Mouse (Mus musculus): ENCODE measurements around the gene Plekho1. TPM values are rescaled to one million over a fixed set of nuclear protein-coding genes. Genes with fewer than 3 reads are reported as not detected.

The Plekho1 gene
- total and polyA plus RNA-seq, 3 experiments: 65.4 to 82.8 (median 67.5) TPM

DNA sequence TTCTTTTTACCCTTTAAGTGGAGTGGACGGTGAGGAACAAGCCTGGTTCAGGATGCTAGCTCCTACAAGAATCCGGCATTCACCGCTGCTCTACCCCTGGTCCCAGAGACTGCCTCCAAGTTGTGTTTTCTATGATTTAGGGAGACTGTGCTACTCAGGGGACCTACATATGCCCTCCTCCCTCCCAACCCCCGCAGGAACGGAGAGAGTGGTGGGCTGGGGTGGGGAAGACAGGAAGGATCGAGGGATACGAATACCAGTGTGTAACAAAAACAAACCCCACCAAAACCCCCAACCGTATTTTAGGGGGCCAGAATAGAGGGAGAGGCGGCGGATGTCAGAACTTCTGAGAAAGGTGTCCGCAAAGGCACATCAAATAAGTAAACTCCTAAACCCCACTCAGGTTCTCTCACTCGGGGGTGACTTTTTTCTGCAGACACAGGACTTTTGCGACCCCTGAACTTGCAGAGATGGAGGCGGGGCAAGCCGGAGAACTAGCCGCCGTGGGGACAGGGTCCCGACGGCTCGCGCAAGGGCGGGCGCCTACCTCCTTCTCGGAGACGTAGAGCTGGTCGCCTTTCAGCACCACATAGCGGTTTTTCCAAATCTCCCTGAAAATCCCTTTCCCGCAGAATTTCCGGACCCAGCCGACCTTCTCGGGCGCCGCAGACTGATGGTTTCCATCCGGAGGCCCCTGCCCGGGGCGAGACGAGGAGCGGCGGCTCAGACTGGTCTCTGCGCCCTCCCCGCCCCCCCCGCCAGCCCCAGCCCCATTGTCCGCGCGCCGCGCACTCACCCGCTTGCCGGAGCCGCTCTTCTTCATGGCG, 613 bp downstream of the Plekho1 start:
- H3K79me2 ChIP-seq (replicated peaks; ENCODE audit: control insufficient read depth, insufficient read depth, low read length): no peaks in the 10 kb centered on the region
- H3K36me3 ChIP-seq (ENCODE audit: control insufficient read depth, insufficient read depth, low read length): peaks cover 10% of the 10 kb centered on the region
- no peaks in the 10 kb centered on the region for H3K27me3 ChIP-seq (ENCODE audit: control insufficient read depth, insufficient read depth, low read length)
- 2% methylated on average over 49 of the region's 51 CpGs for WGBS
- H3K9ac ChIP-seq (ENCODE audit: low read depth, low read length): peak overlapping the region; percentile 87
- TF ChIP-seq CTCF (IDR thresholded peaks at IDR 0.05): no peak
- no peak for TF ChIP-seq EP300 (IDR thresholded peaks at IDR 0.05; ENCODE audit: insufficient read depth, low read depth, low read length)
- TF ChIP-seq POLR2A (IDR thresholded peaks at IDR 0.05; ENCODE audit: insufficient read depth, low read depth, low read length): no peak
- intact Hi-C loops (cut with DNase I): loop anchor here (2.0 to 10.0 kb wide), 2 partner anchors 102 to 560 kb away; partner anchors contain the start of genes Aph1a, BC028528 and Txnip
- peak overlapping the region; percentile 67 for H3K4me3 ChIP-seq
- peaks cover 20% of the 10 kb centered on the region for H3K4me1 ChIP-seq (ENCODE audit: control insufficient read depth, insufficient read depth, low read length)
- DNase-seq: peak; percentile 68 to 74
- peak overlapping the region; percentile 90 for H3K27ac ChIP-seq

DNA sequence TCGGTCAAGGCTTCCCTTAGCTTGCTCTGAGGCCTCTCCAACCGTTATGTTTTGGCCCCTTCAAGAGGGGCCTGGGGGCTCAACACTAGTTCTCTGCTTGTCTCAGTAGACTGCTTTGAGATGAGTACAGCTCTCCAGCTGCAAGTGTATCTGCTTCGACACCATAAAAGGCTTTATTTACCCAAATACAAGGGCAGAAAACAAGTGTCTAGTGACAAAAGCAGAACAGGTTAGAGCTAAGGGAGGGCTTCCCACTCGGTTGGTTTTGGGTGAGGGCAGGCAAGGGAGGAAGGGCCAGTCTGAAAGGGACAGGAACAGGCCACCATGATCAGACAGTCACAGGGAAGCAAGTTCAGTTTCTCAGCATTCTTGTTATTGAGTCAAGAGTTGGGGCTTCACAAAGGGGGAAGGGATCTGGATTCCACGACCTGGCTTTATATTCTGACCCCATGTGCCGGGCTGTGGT, 1.4 kb downstream of the Plekho1 start:
- peaks cover 22% of the 10 kb centered on the region for H3K4me1 ChIP-seq (ENCODE audit: control insufficient read depth, insufficient read depth, low read length)
- intact Hi-C loops (cut with DNase I): loop anchor here (2.0 to 10.0 kb wide), 2 partner anchors 102 to 560 kb away; partner anchors contain the start of genes Aph1a, BC028528 and Txnip
- 9% methylated on average over 6 of the region's 6 CpGs for WGBS
- H3K79me2 ChIP-seq (replicated peaks; ENCODE audit: control insufficient read depth, insufficient read depth, low read length): no peaks in the 10 kb centered on the region
- H3K36me3 ChIP-seq (ENCODE audit: control insufficient read depth, insufficient read depth, low read length): peaks cover 10% of the 10 kb centered on the region
- TF ChIP-seq POLR2A (IDR thresholded peaks at IDR 0.05; ENCODE audit: insufficient read depth, low read depth, low read length) (peak; percentile 6), CTCF (IDR thresholded peaks at IDR 0.05) (no peak), EP300 (IDR thresholded peaks at IDR 0.05; ENCODE audit: insufficient read depth, low read depth, low read length) (0 out of 2 replicates have a peak, but pooled peaks have one; percentile 12)
- H3K9ac ChIP-seq (ENCODE audit: low read depth, low read length): peak overlapping the region; percentile 87
- peak overlapping the region; percentile 90 for H3K27ac ChIP-seq
- H3K27me3 ChIP-seq (ENCODE audit: control insufficient read depth, insufficient read depth, low read length): no peaks in the 10 kb centered on the region
- peak overlapping the region; percentile 67 for H3K4me3 ChIP-seq
- peak in 1 of 2 experiments; percentile 59 for DNase-seq

DNA sequence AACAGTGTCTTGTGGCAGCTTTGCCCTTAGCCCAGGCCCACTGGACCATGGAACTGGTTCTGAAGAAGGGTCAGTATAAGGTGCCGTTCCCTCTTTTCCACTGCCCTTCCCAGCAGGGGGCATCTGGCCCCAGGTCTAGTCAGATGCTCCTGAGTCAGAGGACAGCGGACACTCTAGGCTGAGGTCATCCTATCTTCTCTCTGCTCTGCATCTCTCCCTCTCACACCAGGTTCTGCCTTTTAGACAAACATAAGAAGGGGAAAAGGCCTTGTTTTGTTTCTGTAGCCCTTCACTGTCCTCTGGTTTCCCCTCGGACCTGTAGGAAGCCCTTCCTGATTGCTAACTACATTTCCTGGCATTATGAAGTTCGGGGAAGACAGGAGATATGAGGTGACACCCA, 1.9 kb downstream of the Plekho1 start:
- intact Hi-C loops (cut with DNase I): loop anchor here (2.0 to 10.0 kb wide), 2 partner anchors 101 to 561 kb away; partner anchors contain the start of genes Aph1a, BC028528 and Txnip
- H3K79me2 ChIP-seq (replicated peaks; ENCODE audit: control insufficient read depth, insufficient read depth, low read length): no peaks in the 10 kb centered on the region
- peak; percentile 65 to 71 for DNase-seq
- H3K9ac ChIP-seq (ENCODE audit: low read depth, low read length): peak overlapping the region; percentile 87
- H3K36me3 ChIP-seq (ENCODE audit: control insufficient read depth, insufficient read depth, low read length): peaks cover 12% of the 10 kb centered on the region
- H3K4me3 ChIP-seq: peak overlapping the region; percentile 67
- H3K27ac ChIP-seq: peak overlapping the region; percentile 90
- peak; percentile 59 for TF ChIP-seq CTCF (IDR thresholded peaks at IDR 0.05)
- TF ChIP-seq EP300 (IDR thresholded peaks at IDR 0.05; ENCODE audit: insufficient read depth, low read depth, low read length): 0 out of 2 replicates have a peak, but pooled peaks have one; percentile 42
- no peak; the same call in 1 of the 2 replicates for TF ChIP-seq POLR2A (IDR thresholded peaks at IDR 0.05; ENCODE audit: insufficient read depth, low read depth, low read length)
- no peaks in the 10 kb centered on the region for H3K27me3 ChIP-seq (ENCODE audit: control insufficient read depth, insufficient read depth, low read length)
- 11% methylated on average over 4 of the region's 4 CpGs for WGBS
- peaks cover 24% of the 10 kb centered on the region for H3K4me1 ChIP-seq (ENCODE audit: control insufficient read depth, insufficient read depth, low read length)

DNA sequence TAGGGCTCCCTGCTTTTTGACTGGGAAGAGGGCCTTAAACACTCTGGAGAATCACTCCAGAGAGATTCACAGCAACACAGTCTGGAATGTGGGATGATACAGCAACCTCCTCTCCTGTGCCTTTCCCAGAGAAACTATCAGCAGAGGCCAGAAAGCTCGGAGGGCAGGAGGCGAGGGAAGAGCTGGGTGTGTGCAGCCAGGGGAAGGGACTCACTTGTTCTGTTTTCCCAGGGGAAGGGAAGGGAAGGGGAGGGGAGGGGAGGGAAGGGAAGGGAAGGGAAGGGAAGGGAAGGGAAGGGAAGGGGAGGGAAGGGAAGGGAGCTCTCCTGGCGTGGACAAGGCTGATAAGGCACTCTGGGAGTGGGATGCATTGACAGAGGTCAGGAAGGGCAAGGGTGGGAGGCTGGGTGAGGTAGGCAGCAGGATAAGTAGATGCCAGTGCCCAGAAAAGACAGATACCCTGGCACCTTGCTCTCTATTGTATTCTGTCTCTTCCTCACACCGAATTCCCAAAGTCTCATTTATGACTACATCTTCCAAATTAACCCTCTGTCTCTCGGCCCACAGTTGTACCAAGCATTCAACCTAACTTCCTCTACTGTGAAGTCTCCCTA, 2.7 kb downstream of the Plekho1 start:
- TF ChIP-seq POLR2A (IDR thresholded peaks at IDR 0.05; ENCODE audit: insufficient read depth, low read depth, low read length) (peak; percentile 65; the same call in 1 of the 2 replicates), CTCF (IDR thresholded peaks at IDR 0.05) (no peak), EP300 (IDR thresholded peaks at IDR 0.05; ENCODE audit: insufficient read depth, low read depth, low read length) (peak; percentile 76; the same call in 1 of the 2 replicates)
- Histone ChIP-seq H3K4me3 (peak overlapping the region; percentile 67), H3K9ac (ENCODE audit: low read depth, low read length) (peak overlapping the region; percentile 87), H3K4me1 (ENCODE audit: control insufficient read depth, insufficient read depth, low read length) (peaks cover 24% of the 10 kb centered on the region), H3K36me3 (ENCODE audit: control insufficient read depth, insufficient read depth, low read length) (peaks cover 12% of the 10 kb centered on the region), H3K79me2 (replicated peaks; ENCODE audit: control insufficient read depth, insufficient read depth, low read length) (no peaks in the 10 kb centered on the region), H3K27me3 (ENCODE audit: control insufficient read depth, insufficient read depth, low read length) (no peaks in the 10 kb centered on the region), H3K27ac (peak overlapping the region; percentile 90)
- 10% methylated on average over 5 of the region's 5 CpGs for WGBS
- intact Hi-C loops (cut with DNase I): loop anchor here (10.0 kb wide), 1 partner anchor 562 kb away; the partner anchor contains the start of gene Txnip
- peak in 1 of 2 experiments; percentile 58 for DNase-seq

DNA sequence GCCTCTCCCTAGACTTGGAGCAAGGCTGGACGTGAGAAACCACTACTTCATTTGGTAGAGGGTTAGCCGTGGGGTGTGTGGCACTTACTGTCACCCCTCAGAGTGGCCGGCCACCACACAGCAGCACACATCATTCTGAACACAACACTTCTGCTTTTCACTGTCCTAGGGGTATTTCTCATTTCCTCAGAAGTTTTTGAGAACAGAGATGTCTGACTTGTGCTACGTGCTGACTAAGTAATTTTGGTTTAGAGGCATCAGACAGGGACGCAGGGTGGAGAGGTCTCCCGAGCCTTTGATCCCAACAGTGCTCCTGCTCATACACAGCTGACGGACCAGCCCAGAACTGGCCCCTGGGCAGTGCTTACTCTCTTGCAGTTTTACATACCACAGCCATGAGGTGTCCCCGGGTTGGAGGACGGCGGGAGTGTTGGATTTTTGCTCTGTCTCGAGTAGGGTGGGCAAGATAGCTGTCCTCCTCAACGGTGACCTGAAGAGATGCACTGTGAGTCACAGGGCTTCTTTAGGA, 5.3 kb downstream of the Plekho1 start:
- TF ChIP-seq POLR2A (IDR thresholded peaks at IDR 0.05; ENCODE audit: insufficient read depth, low read depth, low read length) (0 out of 2 replicates have a peak, but pooled peaks have one; percentile 17), CTCF (IDR thresholded peaks at IDR 0.05) (no peak)
- Histone ChIP-seq H3K4me1 (ENCODE audit: control insufficient read depth, insufficient read depth, low read length) (peaks cover 32% of the 10 kb centered on the region), H3K27ac (peak overlapping the region; percentile 56), H3K79me2 (replicated peaks; ENCODE audit: control insufficient read depth, insufficient read depth, low read length) (no peaks in the 10 kb centered on the region), H3K9ac (ENCODE audit: low read depth, low read length) (no peak overlapping the region), H3K36me3 (ENCODE audit: control insufficient read depth, insufficient read depth, low read length) (peaks cover 12% of the 10 kb centered on the region), H3K27me3 (ENCODE audit: control insufficient read depth, insufficient read depth, low read length) (no peaks in the 10 kb centered on the region), H3K4me3 (no peak overlapping the region)
- 62% methylated on average over 12 of the region's 12 CpGs for WGBS
- DNase-seq: peak in 1 of 2 experiments; percentile 42
- intact Hi-C loops (cut with DNase I): loop anchor here (10.0 kb wide), 1 partner anchor 564 kb away; the partner anchor contains the start of gene Txnip

Measured in heart, adult 2 months (tissue).